Mouse (Mus musculus) bone marrow, adult 2 months (tissue): Measurements from ENCODE around the gene Qars.

Experiments used
- CTCF ChIP-seq: fragments of 200-500 bp; IDR thresholded peaks from 2 replicates; pipeline ENCODE4 v1.5.1; 2011; ENCODE audit warnings: low read length, control low read depth; ENCODE audit not compliant: control insufficient read depth, insufficient read depth
- POLR2A ChIP-seq: fragments of 200-500 bp; IDR thresholded peaks from 2 replicates; pipeline ENCODE4 v1.6.1; 2011; ENCODE audit warnings: low read depth, mild to moderate bottlenecking, control low read depth, low read length, borderline replicate concordance; ENCODE audit not compliant: control insufficient read depth

DNA sequence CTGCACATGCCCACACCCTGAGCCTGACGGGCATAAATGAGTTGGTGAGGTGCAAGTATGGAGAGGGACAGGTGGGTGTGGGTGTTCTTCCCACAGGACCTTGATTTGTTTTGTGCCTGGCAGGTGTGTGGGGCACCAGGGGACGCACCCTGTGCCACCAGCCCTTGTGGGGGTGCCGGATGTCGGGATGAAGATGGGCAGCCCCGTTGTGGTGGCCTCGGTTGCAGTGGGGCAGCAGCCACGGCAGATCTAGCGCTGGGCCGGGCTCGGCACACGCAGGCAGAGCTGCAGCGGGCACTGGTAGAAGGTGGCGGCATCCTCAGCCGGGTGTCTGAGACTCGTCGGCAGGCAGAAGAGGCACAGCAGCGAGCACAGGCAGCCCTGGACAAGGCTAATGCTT lies 19.1 kb upstream of the Qars start:
- TF ChIP-seq CTCF = no peak
- no peak for TF ChIP-seq POLR2A
